Mouse (Mus musculus) mammary gland, adult 2 months (tissue): ENCODE data around the gene Fam184b. TPM values are rescaled to one million over a fixed set of nuclear protein-coding genes. Genes with fewer than 3 reads are reported as not detected.

Experiments
- polyA plus RNA-seq: library from polyadenylated mRNA; depleted of rRNA; stranded (reverse); fragments of >200 nt; gene quantifications from 2 replicates; pipeline ENCODE4 v1.2.3, GENCODE M21; 2012; ENCODE audit warnings: low replicate concordance; rRNA removed

Gene Fam184b
- polyA plus RNA-seq = 0.01 and 0.05 TPM in 2 replicates

DNA sequence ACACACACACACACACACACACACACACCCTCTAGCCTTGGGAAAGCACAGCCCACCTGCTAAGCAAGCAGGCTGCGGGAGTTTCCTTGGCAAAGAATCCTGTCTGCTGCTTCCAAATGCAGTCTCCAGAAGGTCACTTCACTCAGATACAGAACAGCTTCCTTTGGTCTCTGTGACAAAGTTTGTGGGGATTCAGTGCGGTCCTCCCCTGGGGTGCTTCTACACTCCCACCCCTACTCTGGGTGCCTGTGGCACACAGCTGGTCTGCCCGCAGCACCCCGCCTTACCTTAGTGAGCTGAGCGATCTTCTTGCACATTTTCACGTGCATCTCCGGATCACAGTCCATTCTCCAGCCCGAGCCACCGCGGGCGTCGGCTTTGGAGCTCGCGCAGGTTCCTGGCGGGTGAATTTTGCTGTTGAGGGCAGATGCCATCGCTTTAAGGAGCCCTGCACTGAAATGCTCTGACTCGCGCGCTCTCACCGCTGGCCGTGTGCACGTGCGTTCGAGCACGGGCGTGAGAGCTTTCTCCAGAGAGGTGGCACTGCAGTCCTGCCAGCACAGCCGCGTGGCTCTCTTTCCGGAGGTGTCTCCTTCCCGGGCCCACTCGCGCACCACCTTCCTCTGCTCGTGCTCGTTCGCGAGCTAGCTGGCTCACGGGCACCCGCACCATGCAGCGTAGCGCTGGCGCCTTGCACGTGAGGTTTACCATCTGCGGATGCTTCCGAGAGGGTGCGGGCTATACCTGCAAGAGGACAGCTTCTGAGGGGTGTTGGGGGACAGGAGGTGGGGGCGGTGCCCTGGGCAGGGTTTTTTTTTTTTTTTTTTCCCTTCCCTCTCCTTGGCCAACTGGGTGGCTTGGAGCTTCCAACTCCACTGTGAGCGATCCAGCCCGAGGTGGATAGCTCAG, at the start of gene Fam184b:
TSS of gene Fam184b (minus strand) at position 809 of the 909 bp plus-strand sequence.

DNA sequence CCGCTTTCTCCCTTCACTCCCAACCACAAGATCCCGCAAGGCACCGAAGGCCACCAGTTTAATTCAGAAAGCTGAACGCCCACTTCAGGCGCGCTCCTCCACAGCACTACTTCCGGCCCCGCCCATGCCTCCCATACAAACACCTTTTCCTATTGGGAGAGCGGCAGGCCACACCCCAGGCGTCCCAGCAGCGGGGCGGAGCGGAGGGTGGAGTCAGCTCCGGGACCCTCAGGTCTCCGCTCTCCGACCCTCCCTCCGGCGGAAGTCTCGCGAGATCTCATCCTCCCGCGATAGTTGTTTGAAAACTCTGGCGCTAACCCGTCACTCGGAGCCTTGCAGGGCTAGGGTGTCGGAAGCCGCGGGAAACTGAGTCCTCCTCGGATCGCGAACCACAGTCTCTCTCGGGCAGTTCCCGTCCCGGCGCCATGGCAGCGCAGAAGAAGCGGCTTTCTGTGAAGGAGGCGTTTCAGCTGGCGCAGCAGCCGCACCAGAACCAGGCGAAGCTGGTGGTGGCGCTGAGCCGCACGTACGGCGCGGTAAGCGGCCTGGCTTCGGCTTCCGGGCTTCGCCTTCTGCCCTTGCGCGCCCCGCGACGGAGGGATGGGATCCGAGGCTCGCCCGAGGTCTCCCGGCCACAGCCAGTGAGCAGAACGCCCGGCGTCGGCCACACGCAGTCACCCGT, 30.3 kb upstream of the Fam184b start, which contains the start of gene Ncapg:
TSS of gene Ncapg (plus strand) at position 322 of the 682 bp plus-strand sequence.

GRCm38 (mm10) chr5:45519960-45520808, 119.2 kb downstream of the Fam184b start, which contains the start of gene Med28:
Gene Med28 (plus strand): TSS chr5:45520229.

GRCm38 (mm10) chr5:45493191-45494092, 146.0 kb downstream of the Fam184b start, which contains the start of gene Lap3:
Gene Lap3 (plus strand): TSS chr5:45493374.

Other genes with a start within 250 kb of the Fam184b start
- 89.6 and 98.7 TPM in 2 replicates for gene Qdpr, start 189.4 kb downstream of the Fam184b start, polyA plus RNA-seq
- gene Clrn2, start 185.9 kb downstream of the Fam184b start, polyA plus RNA-seq = not detected in 2 replicates
- 13.2 and 25.8 TPM in 2 replicates for gene Lap3, start 146.2 kb downstream of the Fam184b start, polyA plus RNA-seq
- gene Med28, start 119.4 kb downstream of the Fam184b start, polyA plus RNA-seq = 84.7 and 107 TPM in 2 replicates
- 0.19 and 0.26 TPM in 2 replicates for gene Ncapg, start 30.3 kb upstream of the Fam184b start, polyA plus RNA-seq
- gene Lcorl, start 218.0 kb upstream of the Fam184b start, polyA plus RNA-seq = 1.1 and 1.3 TPM in 2 replicates